Comparison of ENCODE assay signal across 26 mouse cellular contexts in genomic region chr11:61141693-61142092, GRCm38 (mm10). TPM values are rescaled to one million over a fixed set of nuclear protein-coding genes. Genes with fewer than 3 reads are reported as not detected.
DNase-seq lines count a peak whose midpoint lies in the region; ATAC-seq and TF ChIP-seq lines count a peak whose summit lies in the region.
"Had no signal": no experiment of that assay in that cellular context is flagged by ENCODE, and none has a peak within 500 bp of the region (broad histone marks: within the 10 kb centered on the region; RNA-seq: fewer than 3 reads in every experiment).

No protein-coding gene starts in this region.

- H3K27ac ChIP-seq in heart, adult 2 months = no peak overlapping the region
- H3K27ac ChIP-seq: embryonic facial prominence, embryonic 10.5 days; embryonic facial prominence, embryonic 13.5 days; forebrain, embryonic 12.5 days; forebrain, embryonic 15.5 days; hindbrain, embryonic 10.5 days; hindbrain, embryonic 13.5 days had no signal

- intact Hi-C loops in heart, adult 2 months (cut with DNase I) = no loop called here

- TF ChIP-seq EP300 in heart, adult 2 months (IDR thresholded peaks at IDR 0.05; ENCODE audit: insufficient read depth, low read depth, low read length) = no peak

- H3K79me2 ChIP-seq in heart, adult 2 months (replicated peaks; ENCODE audit: control insufficient read depth, insufficient read depth, low read length) = no peaks in the 10 kb centered on the region

- no peak for TF ChIP-seq CTCF in G1E (IDR thresholded peaks at IDR 0.05; ENCODE audit: low read depth, low read length)
- no peak for TF ChIP-seq CTCF in heart, adult 2 months (IDR thresholded peaks at IDR 0.05)

- WGBS in heart, adult 2 months = 80% methylated on average over 2 of the region's 2 CpGs

- peaks cover 21% of the 10 kb centered on the region for H3K36me3 ChIP-seq in G1E (replicated peaks)
- H3K36me3 ChIP-seq in heart, adult 2 months (ENCODE audit: control insufficient read depth, insufficient read depth, low read length) = no peaks in the 10 kb centered on the region
- H3K36me3 ChIP-seq: embryonic facial prominence, embryonic 10.5 days; embryonic facial prominence, embryonic 13.5 days; forebrain, embryonic 12.5 days; forebrain, embryonic 15.5 days; hindbrain, embryonic 10.5 days; hindbrain, embryonic 13.5 days had no signal

- peaks cover 40% of the 10 kb centered on the region for H3K4me1 ChIP-seq in G1E (ENCODE audit: insufficient read depth, low read depth, low read length)
- H3K4me1 ChIP-seq in heart, adult 2 months (ENCODE audit: control insufficient read depth, insufficient read depth, low read length) = no peaks in the 10 kb centered on the region; the same call in 1 of the 2 replicates
- H3K4me1 ChIP-seq: embryonic facial prominence, embryonic 13.5 days; forebrain, embryonic 15.5 days had no signal

- H3K27me3 ChIP-seq in G1E (ENCODE audit: insufficient read depth, low read length) = peaks cover 12% of the 10 kb centered on the region
- H3K27me3 ChIP-seq in heart, adult 2 months (ENCODE audit: control insufficient read depth, insufficient read depth, low read length) = no peaks in the 10 kb centered on the region

- no peak for ATAC-seq in G1E (ENCODE audit: extremely low read depth, insufficient number of reproducible peaks, low FRiP score, poor library complexity, severe bottlenecking)
- ATAC-seq: forebrain, embryonic 15.5 days; hindbrain, embryonic 16.5 days; intestine, embryonic 16.5 days had no signal

- H3K9ac ChIP-seq in heart, adult 2 months (ENCODE audit: low read depth, low read length) = no peak overlapping the region
- H3K9ac ChIP-seq: embryonic facial prominence, embryonic 13.5 days; forebrain, embryonic 12.5 days; forebrain, embryonic 15.5 days; hindbrain, embryonic 13.5 days had no signal

- TF ChIP-seq POLR2A in heart, adult 2 months (IDR thresholded peaks at IDR 0.05; ENCODE audit: insufficient read depth, low read depth, low read length) = no peak

- H3K4me3 ChIP-seq in G1E (ENCODE audit: low read depth, low read length) = peak overlapping the region; percentile 16; the same call in 1 of the 2 replicates
- H3K4me3 ChIP-seq in heart, adult 2 months = no peak overlapping the region
- H3K4me3 ChIP-seq: embryonic facial prominence, embryonic 10.5 days; embryonic facial prominence, embryonic 13.5 days; erythroblast, embryonic 14.5 days; forebrain, embryonic 12.5 days; forebrain, embryonic 15.5 days; hindbrain, embryonic 10.5 days; hindbrain, embryonic 13.5 days had no signal

- DNase-seq in 416B (ENCODE audit: low read depth) = peak; percentile 17
- peak; percentile 59 for DNase-seq in A20 (ENCODE audit: low read depth, low spot score)
- no peak for DNase-seq in G1E (ENCODE audit: low spot score)
- DNase-seq in induced T-regulatory cell, adult 2 months (ENCODE audit: low read depth) = peak; percentile 27
- no peak for DNase-seq in yolk sac, embryonic 10.5 days (ENCODE audit: low spot score)
- DNase-seq in testis, postnatal 14 days (ENCODE audit: low spot score) = no peak
- DNase-seq in heart, adult 2 months = no peak
- DNase-seq: adrenal gland, adult 8-10 months; adrenal gland, postnatal 25 days; cerebellum, adult 11-12 months; cerebellum, adult 8-10 months; cerebellum, postnatal 10 days; cerebellum, postnatal 36 days; embryo, embryonic 11 days; gastrocnemius, postnatal 10 days; gastrocnemius, postnatal 36 days; heart, postnatal 36 days had no signal

- peaks cover 2% of the 10 kb centered on the region; the same call in 1 of the 2 replicates for H3K9me3 ChIP-seq in G1E (replicated peaks)
- H3K9me3 ChIP-seq: embryonic facial prominence, embryonic 10.5 days; embryonic facial prominence, embryonic 13.5 days; forebrain, embryonic 12.5 days; forebrain, embryonic 15.5 days; hindbrain, embryonic 10.5 days; hindbrain, embryonic 13.5 days had no signal

RNA-seq across cellular contexts. Expression of gene Tnfrsf13b, which starts 15.1 kb away (rescaled TPM):
- total RNA-seq in G1E (2014; fragmentation: Nextera tagmentation) (46.2 and 49.1 TPM in 2 replicates), G1E (2017) (53.7 and 60.5 TPM in 2 replicates)
- 131 and 149 TPM in 2 replicates for polyA plus RNA-seq in G1E (2012)
- under 1 TPM; 0.25 to 0.70 TPM for total RNA-seq in heart, adult 2 months (2021)
- 1.5 and 4.4 TPM in 2 replicates for polyA plus RNA-seq in heart, adult 2 months (2012; rRNA removed)

RNA-seq across cellular contexts. Expression of gene Usp22, which starts 33.2 kb away (rescaled TPM):
- 63.4 and 70.7 TPM in 2 replicates for total RNA-seq in G1E (2014; fragmentation: Nextera tagmentation)
- 34.7 and 52.1 TPM in 2 replicates for total RNA-seq in G1E (2017)
- 23.3 and 37.8 TPM in 2 replicates for polyA plus RNA-seq in G1E (2012)
- 10 to 100 TPM; 21.7 to 27.1 TPM for total RNA-seq in heart, adult 2 months (2021)
- 22.6 and 26.7 TPM in 2 replicates for polyA plus RNA-seq in heart, adult 2 months (2012; rRNA removed)

Comparison
In these comparisons a context has a peak if more than half of its experiments do, and no peak if none do; other contexts are left out.
1. DNase-seq: peak in 416B (single experiment), A20 (single experiment) and induced T-regulatory cell, adult 2 months (single experiment); none in G1E (single experiment), yolk sac, embryonic 10.5 days (single experiment), testis, postnatal 14 days (single experiment) and heart, adult 2 months (0 of 2).
2. RNA of gene Tnfrsf13b, which starts 15.1 kb away (total RNA-seq): 46.2 to 60.5 TPM in G1E; 0.25 to 0.70 TPM in heart, adult 2 months; every median in the first group is over 10 times any median in the second.